Mouse (Mus musculus): ENCODE measurements around the gene Btnl2. TPM values are rescaled to one million over a fixed set of nuclear protein-coding genes. Genes with fewer than 3 reads are reported as not detected.
A peak's percentile ranks its signal among the peaks of the same experiment; 100 is the strongest.
"Not testable (repeated sequence)": the region's sequence is repeated elsewhere in the genome, so short reads cannot be mapped to it uniquely, and the experiment has no call there.

Gene Btnl2
- polyA plus RNA-seq (2015; fragmentation: Nextera tagmentation; extraction: Ambion mirVana), result 0.20 TPM in 2 replicates

GRCm38 (mm10) chr17:34354539-34354938 is at the start of gene Btnl2:
Gene Btnl2, plus strand, starts transcription at chr17:34354822.
- Histone ChIP-seq H3K9me3 (no peaks in the 10 kb centered on the region), H3K9ac (no peak within 1 kb of the TSS), H3K4me2 (no peak within 1 kb of the TSS), H3K4me1 (no peaks in the 10 kb centered on the region), H3K4me3 (no peak within 1 kb of the TSS), H3K27me3 (peaks cover 4% of the 10 kb centered on the region), H3K27ac (no peak within 1 kb of the TSS), H3K36me3 (no peaks in the 10 kb centered on the region)
- no peak for ATAC-seq (ENCODE audit: insufficient number of reproducible peaks, low FRiP score, low TSS enrichment, low read depth)
- WGBS, result 84% methylated on average over 5 of the region's 5 CpGs

GRCm38 (mm10) chr17:34305380-34306030 is 49.1 kb upstream of the Btnl2 start, which contains the start of gene H2-Eb1:
Gene H2-Eb1, plus strand, starts transcription at chr17:34305867.
- H3K27me3 ChIP-seq, result 0 out of 2 replicates have a peak, but pooled peaks cover 4% of the 10 kb centered on the region
- ATAC-seq (ENCODE audit: insufficient number of reproducible peaks, low FRiP score, low TSS enrichment, low read depth), result peak; percentile 80
- 0 out of 2 replicates have a peak, but pooled peaks cover 4% of the 10 kb centered on the region for H3K4me1 ChIP-seq
- H3K9me3 ChIP-seq, result no peaks in the 10 kb centered on the region
- no peak within 1 kb of the TSS for H3K4me2 ChIP-seq
- H3K36me3 ChIP-seq, result no peaks in the 10 kb centered on the region
- no peak within 1 kb of the TSS for H3K4me3 ChIP-seq
- H3K27ac ChIP-seq, result no peak within 1 kb of the TSS
- H3K9ac ChIP-seq, result no peak within 1 kb of the TSS

GRCm38 (mm10) chr17:34306407-34306806 is 48.2 kb upstream of the Btnl2 start:
- H3K4me3 ChIP-seq, result no peak overlapping the region
- 86% methylated on average over 2 of the region's 2 CpGs for WGBS
- H3K27ac ChIP-seq, result no peak overlapping the region
- H3K9me3 ChIP-seq, result no peaks in the 10 kb centered on the region
- no peak for ATAC-seq (ENCODE audit: insufficient number of reproducible peaks, low FRiP score, low TSS enrichment, low read depth)
- no peaks in the 10 kb centered on the region for H3K36me3 ChIP-seq
- no peak overlapping the region for H3K4me2 ChIP-seq
- H3K9ac ChIP-seq, result no peak overlapping the region
- 0 out of 2 replicates have a peak, but pooled peaks cover 4% of the 10 kb centered on the region for H3K27me3 ChIP-seq
- H3K4me1 ChIP-seq, result 0 out of 2 replicates have a peak, but pooled peaks cover 4% of the 10 kb centered on the region

GRCm38 (mm10) chr17:34307216-34307615 is 47.4 kb upstream of the Btnl2 start:
- H3K36me3 ChIP-seq, result no peaks in the 10 kb centered on the region
- H3K27ac ChIP-seq, result no peak overlapping the region
- no peaks in the 10 kb centered on the region for H3K9me3 ChIP-seq
- H3K9ac ChIP-seq, result no peak overlapping the region
- 0 out of 2 replicates have a peak, but pooled peaks cover 4% of the 10 kb centered on the region for H3K27me3 ChIP-seq
- no peak overlapping the region for H3K4me2 ChIP-seq
- H3K4me1 ChIP-seq, result 0 out of 2 replicates have a peak, but pooled peaks cover 4% of the 10 kb centered on the region
- no peak for ATAC-seq (ENCODE audit: insufficient number of reproducible peaks, low FRiP score, low TSS enrichment, low read depth)
- H3K4me3 ChIP-seq, result no peak overlapping the region

- 0 out of 2 replicates have a peak, but pooled peaks cover 4% of the 10 kb centered on the region for H3K27me3 ChIP-seq
- no peaks in the 10 kb centered on the region for H3K9me3 ChIP-seq
- H3K4me1 ChIP-seq, result 0 out of 2 replicates have a peak, but pooled peaks cover 4% of the 10 kb centered on the region
- WGBS, result 76% methylated on average over 4 of the region's 4 CpGs
- ATAC-seq (ENCODE audit: insufficient number of reproducible peaks, low FRiP score, low TSS enrichment, low read depth), result no peak
- no peak overlapping the region for H3K9ac ChIP-seq
- H3K4me2 ChIP-seq, result no peak overlapping the region
- H3K27ac ChIP-seq, result no peak overlapping the region
- no peak overlapping the region for H3K4me3 ChIP-seq
- no peaks in the 10 kb centered on the region for H3K36me3 ChIP-seq
Observed at GRCm38 (mm10) chr17:34308161-34308560, 46.5 kb upstream of the Btnl2 start.

- Histone ChIP-seq H3K9ac (peak overlapping the region; percentile 51), H3K27me3 (0 out of 2 replicates have a peak, but pooled peaks cover 4% of the 10 kb centered on the region), H3K36me3 (no peaks in the 10 kb centered on the region), H3K4me1 (0 out of 2 replicates have a peak, but pooled peaks cover 4% of the 10 kb centered on the region), H3K4me3 (peak overlapping the region; percentile 61), H3K9me3 (no peaks in the 10 kb centered on the region), H3K4me2 (peak overlapping the region; percentile 67), H3K27ac (peak overlapping the region; percentile 65; the same call in 1 of the 2 replicates)
- WGBS, result 28% methylated on average over 10 of the region's 10 CpGs
- ATAC-seq (ENCODE audit: insufficient number of reproducible peaks, low FRiP score, low TSS enrichment, low read depth), result no peak
Observed at GRCm38 (mm10) chr17:34309225-34309624, 45.4 kb upstream of the Btnl2 start.

- H3K4me2 ChIP-seq, result peak overlapping the region; percentile 67
- peak overlapping the region; percentile 61 for H3K4me3 ChIP-seq
- 26% methylated on average over 38 of the region's 38 CpGs for WGBS
- H3K36me3 ChIP-seq, result no peaks in the 10 kb centered on the region
- peak overlapping the region; percentile 51 for H3K9ac ChIP-seq
- peak overlapping the region; percentile 65 for H3K27ac ChIP-seq
- H3K4me1 ChIP-seq, result 0 out of 2 replicates have a peak, but pooled peaks cover 4% of the 10 kb centered on the region
- ATAC-seq (ENCODE audit: insufficient number of reproducible peaks, low FRiP score, low TSS enrichment, low read depth), result peak; percentile 38; the same call in 1 of the 2 replicates
- H3K27me3 ChIP-seq, result 0 out of 2 replicates have a peak, but pooled peaks cover 4% of the 10 kb centered on the region
- H3K9me3 ChIP-seq, result no peaks in the 10 kb centered on the region
Observed at GRCm38 (mm10) chr17:34309683-34310385, 44.8 kb upstream of the Btnl2 start.

- not testable (repeated sequence) for H3K27ac ChIP-seq; H3K4me2 ChIP-seq; H3K9ac ChIP-seq; ATAC-seq (ENCODE audit: insufficient number of reproducible peaks, low FRiP score, low TSS enrichment, low read depth); H3K4me3 ChIP-seq; H3K9me3 ChIP-seq; H3K4me1 ChIP-seq; H3K36me3 ChIP-seq; H3K27me3 ChIP-seq
- WGBS, result 80% methylated on average over 3 of the region's 3 CpGs
Observed at GRCm38 (mm10) chr17:34310526-34310925, 44.1 kb upstream of the Btnl2 start.

- WGBS, result 81% methylated on average over 1 of the region's 1 CpGs
- no peaks in the 10 kb centered on the region for H3K9me3 ChIP-seq
- no peak for ATAC-seq (ENCODE audit: insufficient number of reproducible peaks, low FRiP score, low TSS enrichment, low read depth)
- no peak overlapping the region for H3K4me3 ChIP-seq
- no peak overlapping the region for H3K27ac ChIP-seq
- 0 out of 2 replicates have a peak, but pooled peaks cover 4% of the 10 kb centered on the region for H3K4me1 ChIP-seq
- H3K4me2 ChIP-seq, result no peak overlapping the region
- no peaks in the 10 kb centered on the region for H3K36me3 ChIP-seq
- 0 out of 2 replicates have a peak, but pooled peaks cover 4% of the 10 kb centered on the region for H3K27me3 ChIP-seq
- no peak overlapping the region for H3K9ac ChIP-seq
Observed at GRCm38 (mm10) chr17:34312185-34312584, 42.4 kb upstream of the Btnl2 start.

GRCm38 (mm10) chr17:34313393-34313792 is 41.2 kb upstream of the Btnl2 start:
- H3K9me3 ChIP-seq, result no peaks in the 10 kb centered on the region
- no peak overlapping the region for H3K4me3 ChIP-seq
- 0 out of 2 replicates have a peak, but pooled peaks cover 4% of the 10 kb centered on the region for H3K4me1 ChIP-seq
- H3K36me3 ChIP-seq, result no peaks in the 10 kb centered on the region
- H3K4me2 ChIP-seq, result no peak overlapping the region
- no peak overlapping the region for H3K27ac ChIP-seq
- no peak overlapping the region for H3K9ac ChIP-seq
- WGBS, result 38% methylated on average over 3 of the region's 3 CpGs
- ATAC-seq (ENCODE audit: insufficient number of reproducible peaks, low FRiP score, low TSS enrichment, low read depth), result no peak
- H3K27me3 ChIP-seq, result no peaks in the 10 kb centered on the region

GRCm38 (mm10) chr17:34314286-34314685 is 40.3 kb upstream of the Btnl2 start:
- Histone ChIP-seq H3K27me3 (no peaks in the 10 kb centered on the region), H3K9ac (no peak overlapping the region), H3K4me3 (no peak overlapping the region), H3K27ac (no peak overlapping the region), H3K4me1 (0 out of 2 replicates have a peak, but pooled peaks cover 4% of the 10 kb centered on the region), H3K4me2 (no peak overlapping the region), H3K9me3 (no peaks in the 10 kb centered on the region), H3K36me3 (no peaks in the 10 kb centered on the region)
- ATAC-seq (ENCODE audit: insufficient number of reproducible peaks, low FRiP score, low TSS enrichment, low read depth), result no peak
- WGBS, result 74% methylated on average over 9 of the region's 9 CpGs

- H3K4me3 ChIP-seq, result no peak overlapping the region
- H3K27me3 ChIP-seq, result no peaks in the 10 kb centered on the region
- no peak overlapping the region for H3K4me2 ChIP-seq
- no peaks in the 10 kb centered on the region for H3K36me3 ChIP-seq
- H3K4me1 ChIP-seq, result no peaks in the 10 kb centered on the region
- no peak overlapping the region for H3K9ac ChIP-seq
- H3K27ac ChIP-seq, result no peak overlapping the region
- no peak for ATAC-seq (ENCODE audit: insufficient number of reproducible peaks, low FRiP score, low TSS enrichment, low read depth)
- no peaks in the 10 kb centered on the region for H3K9me3 ChIP-seq
- WGBS, result 56% methylated on average over 1 of the region's 1 CpGs
Observed at GRCm38 (mm10) chr17:34315512-34315911, 39.1 kb upstream of the Btnl2 start.
